Comparison of ENCODE assay signal across 16 mouse cellular contexts in genomic region chr2:52959982-52960381, GRCm38 (mm10).
DNase-seq lines count a peak whose midpoint lies in the region; ATAC-seq and TF ChIP-seq lines count a peak whose summit lies in the region.
"Had no signal": no experiment of that assay in that cellular context is flagged by ENCODE, and none has a peak within 500 bp of the region (broad histone marks: within the 10 kb centered on the region; RNA-seq: fewer than 3 reads in every experiment).

No protein-coding gene starts in this region.

- H3K9ac ChIP-seq in hindbrain, embryonic 13.5 days: no peak overlapping the region
- H3K9ac ChIP-seq in stomach, embryonic 16.5 days (ENCODE audit: low read length): no peak overlapping the region
- H3K9ac ChIP-seq: kidney, embryonic 15.5 days; limb, embryonic 13.5 days; liver, embryonic 14.5 days; neural tube, embryonic 12.5 days had no signal

- H3K36me3 ChIP-seq in hindbrain, embryonic 10.5 days: no peaks in the 10 kb centered on the region
- H3K36me3 ChIP-seq in hindbrain, embryonic 13.5 days: no peaks in the 10 kb centered on the region
- no peaks in the 10 kb centered on the region for H3K36me3 ChIP-seq in embryonic facial prominence, embryonic 10.5 days (replicated peaks)
- no peaks in the 10 kb centered on the region for H3K36me3 ChIP-seq in stomach, embryonic 16.5 days (ENCODE audit: control insufficient read depth, insufficient read depth, low read length)
- H3K36me3 ChIP-seq: kidney, embryonic 15.5 days; limb, embryonic 13.5 days; neural tube, embryonic 12.5 days had no signal

- H3K4me3 ChIP-seq in hindbrain, embryonic 10.5 days: no peak overlapping the region
- no peak overlapping the region for H3K4me3 ChIP-seq in hindbrain, embryonic 13.5 days
- H3K4me3 ChIP-seq in left cerebral cortex, adult 2 months: no peak overlapping the region
- H3K4me3 ChIP-seq in embryonic facial prominence, embryonic 10.5 days: no peak overlapping the region
- H3K4me3 ChIP-seq in stomach, embryonic 16.5 days (replicated peaks; ENCODE audit: low read length): no peak overlapping the region
- H3K4me3 ChIP-seq: limb, embryonic 13.5 days; neural tube, embryonic 12.5 days had no signal

- DNase-seq in hindbrain, embryonic 10.5 days (ENCODE audit: low spot score): no peak
- no peak for DNase-seq in left cerebral cortex, adult 2 months (ENCODE audit: extremely low spot score in 1 of 2, low spot score in 2 of 2)
- DNase-seq in left cerebral cortex, postnatal 36 days (ENCODE audit: low spot score in 2 of 2): no peak
- no peak for DNase-seq in embryonic facial prominence, embryonic 10.5 days (ENCODE audit: low spot score)
- DNase-seq in urinary bladder, postnatal 10 days (ENCODE audit: low spot score): no peak
- DNase-seq in spleen, postnatal 4 days (ENCODE audit: low spot score in 2 of 2): no peak
- DNase-seq: cerebellum, postnatal 10 days; embryo, embryonic 11 days; lung, postnatal 10 days; thymus, postnatal 4 days had no signal

- H3K9me3 ChIP-seq in hindbrain, embryonic 10.5 days: no peaks in the 10 kb centered on the region
- no peaks in the 10 kb centered on the region for H3K9me3 ChIP-seq in hindbrain, embryonic 13.5 days
- no peaks in the 10 kb centered on the region for H3K9me3 ChIP-seq in embryonic facial prominence, embryonic 10.5 days
- no peaks in the 10 kb centered on the region for H3K9me3 ChIP-seq in stomach, embryonic 16.5 days (replicated peaks; ENCODE audit: control insufficient read depth, low read length)
- H3K9me3 ChIP-seq: kidney, embryonic 15.5 days; limb, embryonic 13.5 days; neural tube, embryonic 12.5 days had no signal

- peak overlapping the region; percentile 31; the same call in 1 of the 2 replicates for H3K27ac ChIP-seq in hindbrain, embryonic 10.5 days
- H3K27ac ChIP-seq in hindbrain, embryonic 13.5 days: no peak overlapping the region
- H3K27ac ChIP-seq in left cerebral cortex, adult 2 months: peak overlapping the region; percentile 78
- H3K27ac ChIP-seq in embryonic facial prominence, embryonic 10.5 days (replicated peaks): 0 out of 2 replicates have a peak overlapping the region, but pooled peaks have one; percentile 32
- peak overlapping the region; percentile 55 for H3K27ac ChIP-seq in stomach, embryonic 16.5 days (ENCODE audit: low read length)
- H3K27ac ChIP-seq: limb, embryonic 13.5 days; liver, embryonic 14.5 days; neural tube, embryonic 12.5 days had no signal

- peaks cover 62% of the 10 kb centered on the region for H3K4me1 ChIP-seq in hindbrain, embryonic 10.5 days (replicated peaks)
- peaks cover 63% of the 10 kb centered on the region for H3K4me1 ChIP-seq in hindbrain, embryonic 13.5 days (replicated peaks)
- peaks cover 69% of the 10 kb centered on the region for H3K4me1 ChIP-seq in embryonic facial prominence, embryonic 10.5 days
- H3K4me1 ChIP-seq in stomach, embryonic 16.5 days (ENCODE audit: control insufficient read depth, insufficient read depth, low read length): peaks cover 35% of the 10 kb centered on the region

- no peak for ATAC-seq in hindbrain, embryonic 13.5 days (ENCODE audit: low FRiP score)
- no peak for ATAC-seq in stomach, embryonic 16.5 days (ENCODE audit: insufficient read depth, low FRiP score)

- no peak overlapping the region for H3K4me2 ChIP-seq in hindbrain, embryonic 13.5 days
- no peak overlapping the region for H3K4me2 ChIP-seq in stomach, embryonic 16.5 days (ENCODE audit: low read depth, low read length)

- TF ChIP-seq CTCF in left cerebral cortex, adult 2 months (IDR thresholded peaks at IDR 0.05): no peak

- no peaks in the 10 kb centered on the region for H3K27me3 ChIP-seq in hindbrain, embryonic 10.5 days (ENCODE audit: insufficient read depth, poor library complexity, severe bottlenecking)
- H3K27me3 ChIP-seq in hindbrain, embryonic 13.5 days: no peaks in the 10 kb centered on the region
- no peaks in the 10 kb centered on the region for H3K27me3 ChIP-seq in embryonic facial prominence, embryonic 10.5 days (replicated peaks; ENCODE audit: low read depth, poor library complexity, severe bottlenecking)
- H3K27me3 ChIP-seq in stomach, embryonic 16.5 days (ENCODE audit: control insufficient read depth, insufficient read depth, low read length): no peaks in the 10 kb centered on the region
- H3K27me3 ChIP-seq: kidney, embryonic 15.5 days; limb, embryonic 13.5 days; neural tube, embryonic 12.5 days had no signal

- WGBS in hindbrain, embryonic 10.5 days: 50% methylated on average over 3 of the region's 3 CpGs
- 60% methylated on average over 3 of the region's 3 CpGs for WGBS in hindbrain, embryonic 13.5 days
- 39% methylated on average over 3 of the region's 3 CpGs for WGBS in embryonic facial prominence, embryonic 10.5 days
- WGBS in stomach, embryonic 16.5 days: 24% methylated on average over 3 of the region's 3 CpGs

- intact Hi-C loops in left cerebral cortex, adult 2 months (cut with DNase I): no loop called here
- intact Hi-C loops in left cerebral cortex, postnatal 36 days (cut with DNase I): no loop called here
